ENCODE assay signal across 9 mouse cellular contexts in the genomic region with DNA sequence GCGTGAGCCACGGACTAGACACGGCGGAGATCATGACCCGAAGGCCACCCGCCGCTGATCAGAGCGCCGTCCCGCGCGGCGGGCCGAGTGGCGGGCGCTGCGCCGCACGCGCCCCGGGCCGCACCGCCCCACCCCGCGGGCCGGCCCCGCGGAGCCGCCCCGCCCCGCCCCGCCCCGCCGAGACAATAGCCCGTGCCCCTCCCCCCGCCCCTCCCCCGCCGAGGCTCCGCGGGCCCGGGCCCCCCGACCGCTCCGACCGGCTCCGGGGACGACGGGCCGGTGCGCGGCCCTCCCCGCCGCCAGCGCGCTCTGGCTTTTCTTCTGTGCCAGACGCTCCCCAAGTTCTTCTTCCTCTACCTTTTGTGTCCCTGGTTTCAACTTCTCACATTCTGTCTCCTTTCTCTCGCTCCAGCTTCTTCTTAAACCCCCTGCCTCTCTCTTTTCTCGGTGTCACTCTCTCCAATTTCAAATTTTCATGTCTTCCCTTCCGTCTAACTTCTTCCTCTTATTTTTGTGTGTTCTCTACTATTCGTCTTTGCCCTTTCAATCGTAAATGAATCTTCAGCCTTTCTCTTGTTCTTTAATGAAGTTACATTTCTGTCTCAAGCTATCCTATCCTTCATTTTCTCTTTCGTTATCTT. TPM values are rescaled to one million over a fixed set of nuclear protein-coding genes. Genes with fewer than 3 reads are reported as not detected.
DNase-seq lines count a peak whose midpoint lies in the region; ATAC-seq and TF ChIP-seq lines count a peak whose summit lies in the region.
"Had no signal": no experiment of that assay in that cellular context is flagged by ENCODE, and none has a peak within 500 bp of the region (broad histone marks: within the 10 kb centered on the region; RNA-seq: fewer than 3 reads in every experiment).

No protein-coding gene starts in this region.

- intact Hi-C loops in left cerebral cortex, postnatal 36 days (cut with DNase I): no loop called here

- no peaks in the 10 kb centered on the region for H3K36me3 ChIP-seq in kidney, postnatal 0 days (ENCODE audit: insufficient read depth, low read length)
- H3K36me3 ChIP-seq in embryonic facial prominence, embryonic 14.5 days (ENCODE audit: control insufficient read depth, insufficient read depth, low read length): no peaks in the 10 kb centered on the region
- H3K36me3 ChIP-seq in intestine, embryonic 14.5 days (ENCODE audit: control insufficient read depth, insufficient read depth, low read length): no peaks in the 10 kb centered on the region
- H3K36me3 ChIP-seq in neural tube, embryonic 12.5 days: no peaks in the 10 kb centered on the region

- no peak overlapping the region for H3K9ac ChIP-seq in kidney, postnatal 0 days (ENCODE audit: low read depth, low read length)
- peak overlapping the region; percentile 75 for H3K9ac ChIP-seq in embryonic facial prominence, embryonic 14.5 days (ENCODE audit: low read depth, low read length)
- H3K9ac ChIP-seq in intestine, embryonic 14.5 days (ENCODE audit: low read length): peak overlapping the region; percentile 22; the same call in 1 of the 2 replicates
- 0 out of 2 replicates have a peak overlapping the region, but pooled peaks have one; percentile 42 for H3K9ac ChIP-seq in neural tube, embryonic 12.5 days

- H3K4me2 ChIP-seq in kidney, postnatal 0 days (ENCODE audit: low read length): peak overlapping the region; percentile 67
- H3K4me2 ChIP-seq in embryonic facial prominence, embryonic 14.5 days (ENCODE audit: low read depth, low read length): peak overlapping the region; percentile 87
- peak overlapping the region; percentile 58 for H3K4me2 ChIP-seq in intestine, embryonic 14.5 days (ENCODE audit: low read length)
- peak overlapping the region; percentile 64 for H3K4me2 ChIP-seq in neural tube, embryonic 12.5 days (replicated peaks)

- peak overlapping the region; percentile 37 for H3K4me3 ChIP-seq in kidney, postnatal 0 days (replicated peaks; ENCODE audit: low read depth, low read length)
- peak overlapping the region; percentile 55 for H3K4me3 ChIP-seq in embryonic facial prominence, embryonic 14.5 days (ENCODE audit: low read depth, low read length)
- H3K4me3 ChIP-seq in intestine, embryonic 14.5 days (ENCODE audit: low read depth, low read length): peak overlapping the region; percentile 37
- peak overlapping the region; percentile 37 for H3K4me3 ChIP-seq in neural tube, embryonic 12.5 days
- H3K4me3 ChIP-seq: erythroblast, embryonic 14.5 days had no signal

- H3K9me3 ChIP-seq in kidney, postnatal 0 days (replicated peaks; ENCODE audit: low read length): no peaks in the 10 kb centered on the region
- H3K9me3 ChIP-seq in embryonic facial prominence, embryonic 14.5 days (ENCODE audit: control insufficient read depth, low read length): no peaks in the 10 kb centered on the region
- H3K9me3 ChIP-seq in intestine, embryonic 14.5 days (ENCODE audit: control insufficient read depth, low read length): no peaks in the 10 kb centered on the region
- H3K9me3 ChIP-seq in neural tube, embryonic 12.5 days: no peaks in the 10 kb centered on the region

- H3K4me1 ChIP-seq in kidney, postnatal 0 days (replicated peaks; ENCODE audit: insufficient read depth, low read length): peaks cover 23% of the 10 kb centered on the region
- H3K4me1 ChIP-seq in embryonic facial prominence, embryonic 14.5 days (ENCODE audit: control insufficient read depth, insufficient read depth, low read length): peaks cover 29% of the 10 kb centered on the region; the same call in 1 of the 2 replicates
- peaks cover 28% of the 10 kb centered on the region for H3K4me1 ChIP-seq in intestine, embryonic 14.5 days (replicated peaks; ENCODE audit: control insufficient read depth, insufficient read depth, low read length)
- peaks cover 32% of the 10 kb centered on the region for H3K4me1 ChIP-seq in neural tube, embryonic 12.5 days

- 3% methylated on average over 44 of the region's 62 CpGs for WGBS in kidney, postnatal 0 days
- WGBS in embryonic facial prominence, embryonic 14.5 days: 7% methylated on average over 6 of the region's 62 CpGs
- WGBS in intestine, embryonic 14.5 days: 3% methylated on average over 29 of the region's 62 CpGs
- WGBS in neural tube, embryonic 12.5 days: 2% methylated on average over 41 of the region's 62 CpGs

- no peak for ATAC-seq in kidney, postnatal 0 days (replicated peaks; ENCODE audit: low FRiP score, low read depth)
- no peak for ATAC-seq in embryonic facial prominence, embryonic 14.5 days (ENCODE audit: low read depth)
- no peak for ATAC-seq in intestine, embryonic 14.5 days (replicated peaks; ENCODE audit: low FRiP score, low TSS enrichment, low read depth)
- ATAC-seq in neural tube, embryonic 12.5 days (ENCODE audit: low FRiP score, low read depth): no peak
- ATAC-seq in CD4-positive, CD25-positive, alpha-beta regulatory T cell, adult 4 months: no peak
- ATAC-seq in erythroid progenitor cell, adult 5-6 weeks (replicated peaks; ENCODE audit: low FRiP score, poor library complexity, severe bottlenecking): no peak

- DNase-seq in kidney, postnatal 0 days (ENCODE audit: low spot score): no peak
- no peak for DNase-seq in kidney, postnatal 10 days
- no peak for DNase-seq in embryonic facial prominence, embryonic 14.5 days (ENCODE audit: low spot score)
- no peak for DNase-seq in intestine, embryonic 14.5 days (ENCODE audit: low spot score)
- DNase-seq in left cerebral cortex, postnatal 36 days (ENCODE audit: low spot score in 2 of 2): no peak

- no peak for TF ChIP-seq CTCF in kidney, postnatal 0 days (IDR thresholded peaks at IDR 0.05; ENCODE audit: low read depth)

- H3K27me3 ChIP-seq in kidney, postnatal 0 days (ENCODE audit: insufficient read depth, low read length): peaks cover 94% of the 10 kb centered on the region
- H3K27me3 ChIP-seq in embryonic facial prominence, embryonic 14.5 days (replicated peaks; ENCODE audit: control insufficient read depth, insufficient read depth, low read length): peaks cover 98% of the 10 kb centered on the region
- peaks cover 100% of the 10 kb centered on the region for H3K27me3 ChIP-seq in intestine, embryonic 14.5 days (replicated peaks; ENCODE audit: control insufficient read depth, insufficient read depth, low read length)
- H3K27me3 ChIP-seq in neural tube, embryonic 12.5 days (replicated peaks): peaks cover 99% of the 10 kb centered on the region

- no peak overlapping the region for H3K27ac ChIP-seq in kidney, postnatal 0 days
- H3K27ac ChIP-seq in embryonic facial prominence, embryonic 14.5 days (replicated peaks; ENCODE audit: low read depth, low read length): peak overlapping the region; percentile 76
- H3K27ac ChIP-seq in intestine, embryonic 14.5 days (ENCODE audit: low read depth): no peak overlapping the region
- no peak overlapping the region for H3K27ac ChIP-seq in neural tube, embryonic 12.5 days

RNA-seq across cellular contexts. Expression of a gene that starts 3.4 kb away (rescaled TPM):
- 0.23 and 0.32 TPM in 2 replicates for polyA plus RNA-seq in kidney, postnatal 0 days (2015; fragmentation: Nextera tagmentation; extraction: Ambion mirVana)
- 10.5 and 12.4 TPM in 2 replicates for polyA plus RNA-seq in embryonic facial prominence, embryonic 14.5 days (2014; fragmentation: Nextera tagmentation; extraction: Ambion mirVana)
- polyA plus RNA-seq in intestine, embryonic 14.5 days (2014; fragmentation: Nextera tagmentation; extraction: Ambion mirVana): 0.14 and 0.22 TPM in 2 replicates
- 5.5 and 7.2 TPM in 2 replicates for polyA plus RNA-seq in neural tube, embryonic 12.5 days (2016; fragmentation: Nextera tagmentation; extraction: Ambion mirVana)
- polyA plus RNA-seq in CD4-positive, CD25-positive, alpha-beta regulatory T cell, adult 4 months (2017; shearing (Covaris generic)): not detected
- total RNA-seq in erythroid progenitor cell, adult 5-6 weeks (2015; ENCODE audit: low replicate concordance): not detected in 2 replicates
- total RNA-seq in erythroid progenitor cell, adult 5-6 weeks (2017; ENCODE audit: low replicate concordance): not detected in 2 replicates
- 1 to 10 TPM in 1 of 2 experiments, under 1 TPM in 1; 0.94 to 1.4 TPM for total RNA-seq in left cerebral cortex, postnatal 36 days (2021)
- polyA plus RNA-seq: erythroblast, embryonic 14.5 days had no signal

RNA-seq across cellular contexts. Expression of a gene that starts 35.2 kb away (rescaled TPM):
- 0.57 and 0.92 TPM in 2 replicates for polyA plus RNA-seq in kidney, postnatal 0 days (2015; fragmentation: Nextera tagmentation; extraction: Ambion mirVana)
- polyA plus RNA-seq in embryonic facial prominence, embryonic 14.5 days (2014; fragmentation: Nextera tagmentation; extraction: Ambion mirVana): 3.0 and 3.1 TPM in 2 replicates
- polyA plus RNA-seq in intestine, embryonic 14.5 days (2014; fragmentation: Nextera tagmentation; extraction: Ambion mirVana): 1.9 and 2.0 TPM in 2 replicates
- 12.0 and 12.7 TPM in 2 replicates for polyA plus RNA-seq in neural tube, embryonic 12.5 days (2016; fragmentation: Nextera tagmentation; extraction: Ambion mirVana)
- polyA plus RNA-seq in CD4-positive, CD25-positive, alpha-beta regulatory T cell, adult 4 months (2017; shearing (Covaris generic)): not detected
- total RNA-seq in erythroid progenitor cell, adult 5-6 weeks (2015; ENCODE audit: low replicate concordance): 1.7 TPM in 1 of 2 replicates, not detected in the other
- total RNA-seq in erythroid progenitor cell, adult 5-6 weeks (2017; ENCODE audit: low replicate concordance): 0.51 TPM in 1 of 2 replicates, not detected in the other
- total RNA-seq in left cerebral cortex, postnatal 36 days (2021): 1 to 10 TPM; 1.1 to 1.6 TPM

RNA-seq across cellular contexts. Expression of a gene that starts 39.2 kb away (rescaled TPM):
- polyA plus RNA-seq in kidney, postnatal 0 days (2015; fragmentation: Nextera tagmentation; extraction: Ambion mirVana): 1.3 and 2.0 TPM in 2 replicates
- polyA plus RNA-seq in embryonic facial prominence, embryonic 14.5 days (2014; fragmentation: Nextera tagmentation; extraction: Ambion mirVana): 2.4 and 2.6 TPM in 2 replicates
- polyA plus RNA-seq in intestine, embryonic 14.5 days (2014; fragmentation: Nextera tagmentation; extraction: Ambion mirVana): 2.0 and 2.2 TPM in 2 replicates
- polyA plus RNA-seq in neural tube, embryonic 12.5 days (2016; fragmentation: Nextera tagmentation; extraction: Ambion mirVana): 11.8 and 12.1 TPM in 2 replicates
- polyA plus RNA-seq in CD4-positive, CD25-positive, alpha-beta regulatory T cell, adult 4 months (2017; shearing (Covaris generic)): not detected
- total RNA-seq in erythroid progenitor cell, adult 5-6 weeks (2015; ENCODE audit: low replicate concordance): 6.1 TPM in 1 of 2 replicates, not detected in the other
- 4.2 TPM in 1 of 2 replicates, not detected in the other for total RNA-seq in erythroid progenitor cell, adult 5-6 weeks (2017; ENCODE audit: low replicate concordance)
- 100 to 1,000 TPM; 255 to 281 TPM for total RNA-seq in left cerebral cortex, postnatal 36 days (2021)

RNA-seq across cellular contexts. Expression of a gene that starts 42.7 kb away (rescaled TPM):
- 10.4 and 12.0 TPM in 2 replicates for polyA plus RNA-seq in kidney, postnatal 0 days (2015; fragmentation: Nextera tagmentation; extraction: Ambion mirVana)
- polyA plus RNA-seq in embryonic facial prominence, embryonic 14.5 days (2014; fragmentation: Nextera tagmentation; extraction: Ambion mirVana): 34.1 and 43.5 TPM in 2 replicates
- 29.3 and 29.9 TPM in 2 replicates for polyA plus RNA-seq in intestine, embryonic 14.5 days (2014; fragmentation: Nextera tagmentation; extraction: Ambion mirVana)
- polyA plus RNA-seq in neural tube, embryonic 12.5 days (2016; fragmentation: Nextera tagmentation; extraction: Ambion mirVana): 117 and 125 TPM in 2 replicates
- polyA plus RNA-seq in CD4-positive, CD25-positive, alpha-beta regulatory T cell, adult 4 months (2017; shearing (Covaris generic)): 1 to 10 TPM in 1 of 2 experiments, under 1 TPM in 1; 0.36 to 1.5 TPM
- 2.1 and 7.6 TPM in 2 replicates for total RNA-seq in erythroid progenitor cell, adult 5-6 weeks (2015; ENCODE audit: low replicate concordance)
- 11.2 TPM in 1 of 2 replicates, not detected in the other for total RNA-seq in erythroid progenitor cell, adult 5-6 weeks (2017; ENCODE audit: low replicate concordance)
- total RNA-seq in left cerebral cortex, postnatal 36 days (2021): 100 to 1,000 TPM; 834 to 992 TPM
- polyA plus RNA-seq: erythroblast, embryonic 14.5 days had no signal
